Mouse (Mus musculus): Measurements from ENCODE around the gene Il2rg. TPM values are rescaled to one million over a fixed set of nuclear protein-coding genes. Genes with fewer than 3 reads are reported as not detected.
A peak's percentile ranks its signal among the peaks of the same experiment; 100 is the strongest.

The Il2rg gene
- polyA plus RNA-seq, 1 experiment: 21.4 TPM

GRCm38 (mm10) chrX:101285534-101285933 is 17.5 kb upstream of the Il2rg start:
- WGBS: 21% methylated on average over 6 of the region's 6 CpGs
- H3K36me3 ChIP-seq (ENCODE audit: control insufficient read depth, insufficient read depth, low read length): peaks cover 1% of the 10 kb centered on the region
- no peaks in the 10 kb centered on the region for H3K27me3 ChIP-seq (replicated peaks; ENCODE audit: control insufficient read depth, insufficient read depth, low read length)
- no peak for TF ChIP-seq POLR2A (IDR thresholded peaks at IDR 0.05; ENCODE audit: low read depth, low read length)
- TF ChIP-seq CTCF (conservative IDR thresholded peaks at IDR 0.05; ENCODE audit: insufficient read depth, insufficient read length, low read depth, low read length): peak; percentile 71
- H3K27ac ChIP-seq (ENCODE audit: insufficient read depth, low read depth, low read length): no peak overlapping the region
- H3K4me3 ChIP-seq (ENCODE audit: insufficient read depth, low read depth, low read length): no peak overlapping the region
- DNase-seq: peak; percentile 40
- no peaks in the 10 kb centered on the region for H3K4me1 ChIP-seq (ENCODE audit: control insufficient read depth, insufficient read depth, low read length)

- Histone ChIP-seq H3K36me3 (ENCODE audit: control insufficient read depth, insufficient read depth, low read length) (peaks cover 3% of the 10 kb centered on the region), H3K4me3 (ENCODE audit: insufficient read depth, low read depth, low read length) (no peak overlapping the region), H3K27ac (ENCODE audit: insufficient read depth, low read depth, low read length) (no peak overlapping the region), H3K4me1 (ENCODE audit: control insufficient read depth, insufficient read depth, low read length) (no peaks in the 10 kb centered on the region), H3K27me3 (replicated peaks; ENCODE audit: control insufficient read depth, insufficient read depth, low read length) (no peaks in the 10 kb centered on the region)
- DNase-seq: no peak
- TF ChIP-seq CTCF (conservative IDR thresholded peaks at IDR 0.05; ENCODE audit: insufficient read depth, insufficient read length, low read depth, low read length): no peak
- no peak for TF ChIP-seq POLR2A (IDR thresholded peaks at IDR 0.05; ENCODE audit: low read depth, low read length)
- 72% methylated on average over 6 of the region's 6 CpGs for WGBS
Measured at GRCm38 (mm10) chrX:101282813-101283212, 14.8 kb upstream of the Il2rg start.

- peak within 1 kb of the TSS; percentile 96 for H3K4me3 ChIP-seq (ENCODE audit: insufficient read depth, low read depth, low read length)
- TF ChIP-seq CTCF (conservative IDR thresholded peaks at IDR 0.05; ENCODE audit: insufficient read depth, insufficient read length, low read depth, low read length) (no peak), POLR2A (IDR thresholded peaks at IDR 0.05; ENCODE audit: low read depth, low read length) (no peak)
- no peaks in the 10 kb centered on the region for H3K27me3 ChIP-seq (replicated peaks; ENCODE audit: control insufficient read depth, insufficient read depth, low read length)
- H3K4me1 ChIP-seq (ENCODE audit: control insufficient read depth, insufficient read depth, low read length): no peaks in the 10 kb centered on the region; the same call in 1 of the 2 replicates
- DNase-seq: peak; percentile 96
- WGBS: 3% methylated on average over 46 of the region's 54 CpGs
- H3K27ac ChIP-seq (ENCODE audit: insufficient read depth, low read depth, low read length): peak within 1 kb of the TSS; percentile 73
- H3K36me3 ChIP-seq (ENCODE audit: control insufficient read depth, insufficient read depth, low read length): peaks cover 1% of the 10 kb centered on the region; the same call in 1 of the 2 replicates
Measured at GRCm38 (mm10) chrX:101273875-101274738, 6.1 kb upstream of the Il2rg start, which contains the start of gene Med12. Med12 (plus strand) TSS chrX:101274030.

DNA sequence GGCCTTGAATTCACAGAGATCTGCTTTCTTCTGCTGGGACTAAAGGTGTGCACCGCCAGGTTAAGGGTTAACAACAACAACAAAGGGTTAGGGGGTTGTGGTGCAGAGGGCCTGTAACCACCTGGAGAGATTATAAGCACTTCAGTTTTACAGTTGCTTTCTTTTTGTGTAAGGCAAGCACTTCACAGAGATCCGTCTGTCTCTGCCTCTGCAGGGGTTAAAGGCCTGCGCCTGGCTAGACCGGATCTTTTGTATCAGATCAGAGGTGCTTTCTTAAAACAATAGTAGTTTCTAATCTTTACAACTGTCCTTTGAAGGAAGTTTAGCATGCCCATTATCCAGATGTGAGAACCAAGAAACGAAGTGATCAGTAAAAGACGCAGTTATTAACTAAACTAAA is 5.4 kb upstream of the Il2rg start:
- WGBS: 25% methylated on average over 6 of the region's 6 CpGs
- Histone ChIP-seq H3K4me3 (ENCODE audit: insufficient read depth, low read depth, low read length) (peak overlapping the region; percentile 49; the same call in 1 of the 2 replicates), H3K36me3 (ENCODE audit: control insufficient read depth, insufficient read depth, low read length) (no peaks in the 10 kb centered on the region), H3K4me1 (ENCODE audit: control insufficient read depth, insufficient read depth, low read length) (no peaks in the 10 kb centered on the region; the same call in 1 of the 2 replicates), H3K27me3 (replicated peaks; ENCODE audit: control insufficient read depth, insufficient read depth, low read length) (no peaks in the 10 kb centered on the region), H3K27ac (ENCODE audit: insufficient read depth, low read depth, low read length) (no peak overlapping the region)
- DNase-seq: no peak
- TF ChIP-seq CTCF (conservative IDR thresholded peaks at IDR 0.05; ENCODE audit: insufficient read depth, insufficient read length, low read depth, low read length): no peak
- no peak for TF ChIP-seq POLR2A (IDR thresholded peaks at IDR 0.05; ENCODE audit: low read depth, low read length)

DNA sequence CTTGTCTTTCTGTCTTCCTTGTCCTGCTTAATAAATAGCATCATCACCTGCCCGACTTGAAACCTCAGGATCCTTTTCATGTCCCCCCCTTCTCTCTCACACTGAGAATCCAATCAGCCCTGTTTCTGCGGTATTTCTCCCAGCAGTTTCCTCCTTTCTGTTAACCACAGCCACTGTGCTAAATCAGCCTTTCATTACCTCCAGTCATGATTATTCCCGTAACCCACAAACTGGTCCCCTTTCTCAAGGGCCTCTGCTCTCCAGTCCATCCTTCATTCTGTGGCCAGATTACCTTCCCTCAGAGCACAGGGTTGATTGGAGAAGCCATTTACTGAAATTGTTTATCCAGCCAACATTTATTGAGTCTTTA is 685 bp upstream of the Il2rg start, which contains the start of gene Gm20489:
TSS of gene Gm20489 (minus strand) at position 269 of the 370 bp plus-strand sequence.
- H3K27ac ChIP-seq (ENCODE audit: insufficient read depth, low read depth, low read length): no peak within 1 kb of the TSS

GRCm38 (mm10) chrX:101266631-101267030 is 1.4 kb downstream of the Il2rg start:
- H3K4me3 ChIP-seq (ENCODE audit: insufficient read depth, low read depth, low read length): no peak overlapping the region
- no peak for TF ChIP-seq POLR2A (IDR thresholded peaks at IDR 0.05; ENCODE audit: low read depth, low read length)
- no peak for TF ChIP-seq CTCF (conservative IDR thresholded peaks at IDR 0.05; ENCODE audit: insufficient read depth, insufficient read length, low read depth, low read length)

More for the DNA sequence above, 685 bp upstream of the Il2rg start, which contains the start of gene Gm20489:
- Histone ChIP-seq H3K27me3 (replicated peaks; ENCODE audit: control insufficient read depth, insufficient read depth, low read length) (no peaks in the 10 kb centered on the region), H3K36me3 (ENCODE audit: control insufficient read depth, insufficient read depth, low read length) (no peaks in the 10 kb centered on the region), H3K4me1 (ENCODE audit: control insufficient read depth, insufficient read depth, low read length) (no peaks in the 10 kb centered on the region), H3K4me3 (ENCODE audit: insufficient read depth, low read depth, low read length) (peak within 1 kb of the TSS; percentile 15)
- TF ChIP-seq POLR2A (IDR thresholded peaks at IDR 0.05; ENCODE audit: low read depth, low read length) (no peak), CTCF (conservative IDR thresholded peaks at IDR 0.05; ENCODE audit: insufficient read depth, insufficient read length, low read depth, low read length) (no peak)
- 70% methylated on average over 3 of the region's 3 CpGs for WGBS
- DNase-seq: no peak

GRCm38 (mm10) chrX:101263892-101264291 is 4.2 kb downstream of the Il2rg start, which contains the start of gene Gm614:
Gm614 (minus strand) TSS chrX:101263992.
- H3K27ac ChIP-seq (ENCODE audit: insufficient read depth, low read depth, low read length): no peak within 1 kb of the TSS
- 100% methylated on average over 1 of the region's 1 CpGs for WGBS
- no peaks in the 10 kb centered on the region for H3K27me3 ChIP-seq (replicated peaks; ENCODE audit: control insufficient read depth, insufficient read depth, low read length)

More at GRCm38 (mm10) chrX:101266631-101267030, 1.4 kb downstream of the Il2rg start:
- DNase-seq: no peak
- no peaks in the 10 kb centered on the region for H3K36me3 ChIP-seq (ENCODE audit: control insufficient read depth, insufficient read depth, low read length)
- no peaks in the 10 kb centered on the region for H3K4me1 ChIP-seq (ENCODE audit: control insufficient read depth, insufficient read depth, low read length)
- no peaks in the 10 kb centered on the region for H3K27me3 ChIP-seq (replicated peaks; ENCODE audit: control insufficient read depth, insufficient read depth, low read length)
- no peak overlapping the region for H3K27ac ChIP-seq (ENCODE audit: insufficient read depth, low read depth, low read length)
- WGBS: 82% methylated on average over 6 of the region's 6 CpGs

More at GRCm38 (mm10) chrX:101263892-101264291, 4.2 kb downstream of the Il2rg start, which contains the start of gene Gm614:
- TF ChIP-seq POLR2A (IDR thresholded peaks at IDR 0.05; ENCODE audit: low read depth, low read length) (no peak), CTCF (conservative IDR thresholded peaks at IDR 0.05; ENCODE audit: insufficient read depth, insufficient read length, low read depth, low read length) (no peak)
- Histone ChIP-seq H3K4me3 (ENCODE audit: insufficient read depth, low read depth, low read length) (no peak within 1 kb of the TSS), H3K4me1 (ENCODE audit: control insufficient read depth, insufficient read depth, low read length) (no peaks in the 10 kb centered on the region), H3K36me3 (ENCODE audit: control insufficient read depth, insufficient read depth, low read length) (no peaks in the 10 kb centered on the region)
- DNase-seq: no peak

Data from kidney, adult 2 months (tissue).